Mouse (Mus musculus): Measurements from ENCODE around the gene Bricd5. TPM values are rescaled to one million over a fixed set of nuclear protein-coding genes. Genes with fewer than 3 reads are reported as not detected.
"Not testable (repeated sequence)": the region's sequence is repeated elsewhere in the genome, so short reads cannot be mapped to it uniquely, and the experiment has no call there.

Bricd5 gene
- polyA plus RNA-seq, 1 experiment from 2014 or later: 0.27 TPM

DNA sequence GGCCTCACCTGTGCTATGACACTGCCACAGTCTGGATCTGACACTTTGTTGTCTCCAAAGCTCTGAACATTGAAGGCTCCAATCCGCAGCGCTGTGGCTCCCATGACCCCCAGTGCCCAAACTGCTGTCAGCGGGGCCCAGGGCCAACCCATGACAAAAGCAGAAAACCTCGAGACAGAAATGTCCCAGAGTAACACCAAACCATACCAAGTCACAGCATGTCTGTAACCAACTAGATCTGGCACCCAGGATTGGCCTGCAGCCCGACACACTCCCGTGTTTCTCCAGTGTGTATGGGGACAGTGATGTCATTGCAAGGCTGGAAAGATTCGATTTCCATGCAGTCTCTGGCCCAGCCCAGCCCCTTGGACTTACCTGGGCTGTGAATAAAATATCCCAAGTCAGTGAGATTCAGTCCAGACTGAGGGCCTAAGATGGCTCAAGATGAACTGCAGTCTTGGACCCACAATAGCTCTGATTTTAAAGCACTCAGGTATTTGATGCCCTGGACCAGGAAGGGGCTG, 31.0 kb upstream of the Bricd5 start, which contains the start of gene Dnase1l2:
TSS of gene Dnase1l2 (minus strand) at position 474 of the 524 bp plus-strand sequence.
- 73% methylated on average over 7 of the region's 7 CpGs for whole genome bisulfite sequencing

GRCm38 (mm10) chr17:24443409-24443808, 30.3 kb upstream of the Bricd5 start:
- Histone ChIP-seq H3K4me3 (no peak overlapping the region), H3K4me2 (no peak overlapping the region), H3K27ac (replicated peaks) (no peak overlapping the region), H3K4me1 (no peaks in the 10 kb centered on the region), H3K36me3 (peaks cover 98% of the 10 kb centered on the region), H3K9me3 (no peaks in the 10 kb centered on the region), H3K9ac (no peak overlapping the region), H3K27me3 (replicated peaks) (no peaks in the 10 kb centered on the region)
- WGBS: 78% methylated on average over 4 of the region's 4 CpGs
- no peak for ATAC-seq (ENCODE audit: extremely low read depth, insufficient number of reproducible peaks, low FRiP score, low TSS enrichment)

More for the DNA sequence above, 31.0 kb upstream of the Bricd5 start, which contains the start of gene Dnase1l2:
- Histone ChIP-seq H3K9me3 (no peaks in the 10 kb centered on the region), H3K4me3 (no peak within 1 kb of the TSS), H3K4me1 (no peaks in the 10 kb centered on the region), H3K27ac (replicated peaks) (no peak within 1 kb of the TSS), H3K36me3 (peaks cover 98% of the 10 kb centered on the region), H3K27me3 (replicated peaks) (no peaks in the 10 kb centered on the region), H3K4me2 (no peak within 1 kb of the TSS), H3K9ac (no peak within 1 kb of the TSS)
- ATAC-seq (ENCODE audit: extremely low read depth, insufficient number of reproducible peaks, low FRiP score, low TSS enrichment): no peak

GRCm38 (mm10) chr17:24446590-24446989, 27.1 kb upstream of the Bricd5 start:
- Histone ChIP-seq H3K4me3 (no peak overlapping the region), H3K36me3 (peaks cover 99% of the 10 kb centered on the region), H3K9me3 (no peaks in the 10 kb centered on the region), H3K9ac (no peak overlapping the region), H3K27me3 (replicated peaks) (no peaks in the 10 kb centered on the region), H3K4me1 (no peaks in the 10 kb centered on the region; the same call in 1 of the 2 replicates), H3K4me2 (no peak overlapping the region), H3K27ac (replicated peaks) (no peak overlapping the region)
- no peak for ATAC-seq (ENCODE audit: extremely low read depth, insufficient number of reproducible peaks, low FRiP score, low TSS enrichment)
- 89% methylated on average over 8 of the region's 8 CpGs for WGBS

DNA sequence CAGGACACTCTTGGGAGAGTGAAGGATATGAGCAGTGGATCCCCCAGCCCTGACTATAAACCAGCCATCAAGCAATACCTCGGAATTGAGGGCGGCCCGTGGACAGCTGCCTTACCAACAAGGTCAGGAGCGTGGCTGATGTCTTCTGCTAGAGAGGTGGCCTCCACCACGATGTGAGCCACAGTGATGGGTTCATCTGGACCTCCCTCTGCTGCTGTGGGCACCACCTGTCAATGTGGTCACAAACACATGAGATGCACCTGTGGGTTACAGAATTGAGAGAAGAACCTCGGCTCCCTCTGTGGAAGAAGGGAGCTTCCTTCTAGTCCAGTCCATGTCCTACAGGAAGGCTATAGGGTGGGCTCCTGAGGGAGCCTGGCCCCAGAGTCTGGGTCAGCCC, 24.2 kb upstream of the Bricd5 start:
- H3K27ac ChIP-seq (replicated peaks): no peak overlapping the region
- no peaks in the 10 kb centered on the region for H3K9me3 ChIP-seq
- no peaks in the 10 kb centered on the region for H3K27me3 ChIP-seq (replicated peaks)
- H3K4me3 ChIP-seq: no peak overlapping the region
- ATAC-seq (ENCODE audit: extremely low read depth, insufficient number of reproducible peaks, low FRiP score, low TSS enrichment): no peak
- WGBS: 87% methylated on average over 6 of the region's 6 CpGs
- no peak overlapping the region for H3K4me2 ChIP-seq
- peaks cover 14% of the 10 kb centered on the region for H3K4me1 ChIP-seq
- no peak overlapping the region for H3K9ac ChIP-seq
- peaks cover 74% of the 10 kb centered on the region for H3K36me3 ChIP-seq

- Histone ChIP-seq H3K27me3 (replicated peaks) (no peaks in the 10 kb centered on the region), H3K9me3 (no peaks in the 10 kb centered on the region), H3K36me3 (peaks cover 56% of the 10 kb centered on the region), H3K27ac (replicated peaks) (no peak overlapping the region), H3K4me3 (no peak overlapping the region), H3K4me2 (no peak overlapping the region), H3K4me1 (peaks cover 20% of the 10 kb centered on the region), H3K9ac (no peak overlapping the region)
- ATAC-seq (ENCODE audit: extremely low read depth, insufficient number of reproducible peaks, low FRiP score, low TSS enrichment): no peak
- 92% methylated on average over 6 of the region's 6 CpGs for WGBS
Measured at GRCm38 (mm10) chr17:24451220-24451619, 22.5 kb upstream of the Bricd5 start.

DNA sequence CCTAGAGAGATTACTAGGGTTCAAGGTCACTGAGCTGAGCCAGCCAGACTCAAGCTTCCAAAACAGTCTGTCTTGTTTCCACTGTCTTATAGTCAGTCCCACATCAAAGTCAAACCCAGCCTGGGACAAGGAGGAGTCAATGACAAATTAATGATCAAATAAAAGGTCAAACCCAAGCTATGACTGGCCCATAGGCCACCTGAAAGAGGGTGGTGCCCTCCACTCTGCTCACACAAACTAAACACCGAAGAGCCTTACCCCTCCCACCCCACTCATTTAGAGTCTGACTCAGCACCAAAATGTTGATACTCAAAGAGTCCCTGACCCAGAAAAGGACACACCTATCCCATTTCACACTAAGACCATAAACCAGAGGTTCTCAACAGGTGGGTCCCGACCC, 20.3 kb upstream of the Bricd5 start:
- H3K4me3 ChIP-seq: peak overlapping the region; percentile 87; the same call in 1 of the 2 replicates
- H3K27ac ChIP-seq (replicated peaks): no peak overlapping the region
- peaks cover 20% of the 10 kb centered on the region for H3K4me1 ChIP-seq
- H3K4me2 ChIP-seq: peak overlapping the region; percentile 80
- H3K9ac ChIP-seq: no peak overlapping the region
- H3K27me3 ChIP-seq (replicated peaks): no peaks in the 10 kb centered on the region
- H3K36me3 ChIP-seq: peaks cover 35% of the 10 kb centered on the region
- H3K9me3 ChIP-seq: no peaks in the 10 kb centered on the region
- no peak for ATAC-seq (ENCODE audit: extremely low read depth, insufficient number of reproducible peaks, low FRiP score, low TSS enrichment)
- 72% methylated on average over 2 of the region's 2 CpGs for WGBS

- Histone ChIP-seq H3K36me3 (peaks cover 26% of the 10 kb centered on the region), H3K27ac (replicated peaks) (peak overlapping the region; percentile 97), H3K9ac (peak overlapping the region; percentile 95), H3K4me1 (peaks cover 20% of the 10 kb centered on the region), H3K4me3 (peak overlapping the region; percentile 87), H3K4me2 (peak overlapping the region; percentile 80), H3K9me3 (no peaks in the 10 kb centered on the region), H3K27me3 (replicated peaks) (no peaks in the 10 kb centered on the region)
- WGBS: 4% methylated on average over 14 of the region's 14 CpGs
- ATAC-seq (ENCODE audit: extremely low read depth, insufficient number of reproducible peaks, low FRiP score, low TSS enrichment): no peak
Measured at GRCm38 (mm10) chr17:24454218-24454755, 19.4 kb upstream of the Bricd5 start.

GRCm38 (mm10) chr17:24454756-24455522, 18.7 kb upstream of the Bricd5 start:
- Histone ChIP-seq H3K4me3 (peak overlapping the region; percentile 87), H3K27ac (replicated peaks) (peak overlapping the region; percentile 97), H3K9ac (peak overlapping the region; percentile 95), H3K4me1 (peaks cover 20% of the 10 kb centered on the region), H3K4me2 (peak overlapping the region; percentile 80), H3K27me3 (replicated peaks) (no peaks in the 10 kb centered on the region), H3K9me3 (no peaks in the 10 kb centered on the region), H3K36me3 (peaks cover 19% of the 10 kb centered on the region)
- WGBS: 1% methylated on average over 67 of the region's 67 CpGs
- ATAC-seq (ENCODE audit: extremely low read depth, insufficient number of reproducible peaks, low FRiP score, low TSS enrichment): peak; percentile 94

GRCm38 (mm10) chr17:24455523-24456206, 18.0 kb upstream of the Bricd5 start:
- peak overlapping the region; percentile 80 for H3K4me2 ChIP-seq
- H3K27ac ChIP-seq (replicated peaks): peak overlapping the region; percentile 73
- H3K9me3 ChIP-seq; H3K27me3 ChIP-seq (replicated peaks); ATAC-seq (ENCODE audit: extremely low read depth, insufficient number of reproducible peaks, low FRiP score, low TSS enrichment); H3K9ac ChIP-seq: not testable (repeated sequence)
- 52% methylated on average over 10 of the region's 10 CpGs for WGBS
- peaks cover 12% of the 10 kb centered on the region for H3K36me3 ChIP-seq
- H3K4me1 ChIP-seq: peaks cover 20% of the 10 kb centered on the region
- H3K4me3 ChIP-seq: peak overlapping the region; percentile 87

DNA sequence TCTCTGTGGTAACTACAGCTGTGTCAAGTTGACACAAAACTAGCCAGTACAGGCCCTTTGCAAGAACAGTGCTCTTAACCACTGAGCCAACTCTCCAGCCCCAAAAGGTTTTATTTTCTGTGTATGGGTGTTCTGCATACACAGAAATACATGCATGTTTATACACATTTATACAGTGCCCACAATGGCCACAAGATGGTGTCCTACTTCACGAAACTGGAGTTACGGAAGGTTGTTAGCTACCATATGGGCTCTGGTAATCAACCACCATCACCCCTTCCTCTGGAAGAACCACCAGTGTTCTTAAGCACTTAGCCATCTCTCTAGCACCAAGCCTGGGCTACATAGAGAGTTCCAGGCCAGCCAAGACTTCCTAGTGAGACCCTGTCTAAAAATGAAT, 12.1 kb upstream of the Bricd5 start:
- no peaks in the 10 kb centered on the region for H3K27me3 ChIP-seq (replicated peaks)
- no peak overlapping the region for H3K9ac ChIP-seq
- H3K9me3 ChIP-seq: no peaks in the 10 kb centered on the region
- H3K4me1 ChIP-seq: peaks cover 14% of the 10 kb centered on the region
- 69% methylated on average over 2 of the region's 2 CpGs for WGBS
- no peak for ATAC-seq (ENCODE audit: extremely low read depth, insufficient number of reproducible peaks, low FRiP score, low TSS enrichment)
- H3K36me3 ChIP-seq: no peaks in the 10 kb centered on the region
- no peak overlapping the region for H3K27ac ChIP-seq (replicated peaks)
- no peak overlapping the region for H3K4me2 ChIP-seq
- H3K4me3 ChIP-seq: no peak overlapping the region

DNA sequence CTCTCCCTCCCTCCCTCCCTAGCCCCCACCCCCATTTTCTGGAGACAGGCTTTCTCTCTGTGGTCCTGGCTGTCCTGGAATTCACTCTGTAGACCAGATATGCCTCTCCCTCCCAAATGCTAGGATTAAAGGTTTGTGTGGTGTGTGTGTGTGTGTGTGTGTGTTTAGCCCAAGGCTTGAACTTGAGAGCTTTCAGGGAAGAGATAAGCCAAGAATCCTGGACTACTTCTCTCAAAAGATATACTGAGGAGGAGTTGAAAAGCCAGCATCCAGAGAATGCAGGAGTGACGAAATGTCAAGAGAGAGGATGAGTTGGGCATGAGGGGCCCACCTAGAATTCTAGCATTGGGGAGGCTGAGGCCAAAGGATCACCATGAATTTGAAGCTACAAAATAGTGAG, 10.8 kb upstream of the Bricd5 start:
- 50% methylated on average over 1 of the region's 1 CpGs for WGBS

More for the DNA sequence above, 10.8 kb upstream of the Bricd5 start:
- Histone ChIP-seq H3K4me2 (peak overlapping the region; percentile 20; the same call in 1 of the 2 replicates), H3K27ac (replicated peaks) (peak overlapping the region; percentile 50; the same call in 1 of the 2 replicates), H3K27me3 (replicated peaks) (no peaks in the 10 kb centered on the region), H3K9me3 (no peaks in the 10 kb centered on the region), H3K4me1 (peaks cover 14% of the 10 kb centered on the region), H3K9ac (0 out of 2 replicates have a peak overlapping the region, but pooled peaks have one; percentile 37), H3K36me3 (no peaks in the 10 kb centered on the region), H3K4me3 (no peak overlapping the region)
- no peak for ATAC-seq (ENCODE audit: extremely low read depth, insufficient number of reproducible peaks, low FRiP score, low TSS enrichment)
